Comparison of ENCODE assay signal across 23 mouse cellular contexts in genomic region chr9:113837461-113837860, GRCm38 (mm10).
DNase-seq lines count a peak whose midpoint lies in the region; ATAC-seq and TF ChIP-seq lines count a peak whose summit lies in the region.
"Had no signal": no experiment of that assay in that cellular context is flagged by ENCODE, and none has a peak within 500 bp of the region (broad histone marks: within the 10 kb centered on the region; RNA-seq: fewer than 3 reads in every experiment).

No protein-coding gene starts in this region.

- no peak overlapping the region for H3K9ac ChIP-seq in ES-E14 (ENCODE audit: insufficient read depth, low read depth, low read length, poor library complexity, severe bottlenecking)
- H3K9ac ChIP-seq: forebrain, postnatal 0 days; heart, embryonic 13.5 days; hindbrain, embryonic 15.5 days; intestine, embryonic 15.5 days had no signal

- peak; percentile 73 for ATAC-seq in granulocyte monocyte progenitor cell, adult 5-6 weeks (replicated peaks; ENCODE audit: poor library complexity, severe bottlenecking)
- ATAC-seq: activated CD4-positive, CD25-positive, alpha-beta regulatory T cell, adult 4 months; CD4-positive, CD25-positive, alpha-beta regulatory T cell, adult 4 months; forebrain, embryonic 14.5 days; forebrain, postnatal 0 days; intestine, embryonic 15.5 days had no signal

- peak overlapping the region; percentile 8; the same call in 1 of the 2 replicates for H3K27ac ChIP-seq in ES-E14 (ENCODE audit: insufficient read depth, low read depth, low read length, poor library complexity, severe bottlenecking)
- H3K27ac ChIP-seq: heart, embryonic 10.5 days; heart, embryonic 13.5 days; hindbrain, embryonic 15.5 days; intestine, embryonic 15.5 days had no signal

- in situ Hi-C loops in ES-E14 (cut with MboI; ENCODE audit: low sequenced_read_pairs in 2 of 2, unreplicated experiment in 2 of 2): no loop called here

- H3K9me3 ChIP-seq in ES-E14 (ENCODE audit: control insufficient read depth, insufficient read depth, low read depth, low read length): no peaks in the 10 kb centered on the region
- H3K9me3 ChIP-seq: heart, embryonic 10.5 days; heart, embryonic 13.5 days; hindbrain, embryonic 15.5 days; intestine, embryonic 15.5 days had no signal

- H3K4me3 ChIP-seq in ES-E14 (ENCODE audit: insufficient read depth in 1 of 2, low read depth in 1 of 2, low read length in 2 of 2, poor library complexity in 1 of 2, severe bottlenecking in 1 of 2): no peak overlapping the region
- H3K4me3 ChIP-seq: heart, embryonic 10.5 days; heart, embryonic 13.5 days; hindbrain, embryonic 15.5 days; intestine, embryonic 15.5 days had no signal

- H3K4me1 ChIP-seq in ES-E14 (ENCODE audit: control insufficient read depth in 2 of 2, insufficient read depth in 2 of 2, low read length in 2 of 2, poor library complexity in 1 of 2): no peaks in the 10 kb centered on the region
- H3K4me1 ChIP-seq: heart, embryonic 10.5 days; heart, embryonic 13.5 days; hindbrain, embryonic 15.5 days; intestine, embryonic 15.5 days had no signal

- peaks cover 2% of the 10 kb centered on the region; the same call in 1 of the 2 replicates for H3K36me3 ChIP-seq in ES-E14 (ENCODE audit: control insufficient read depth, insufficient read depth, low read length, poor library complexity, severe bottlenecking)
- H3K36me3 ChIP-seq: intestine, embryonic 15.5 days had no signal

- DNase-seq in ES-E14 (ENCODE audit: low read depth, low spot score) (no peak), adipocyte (ENCODE audit: low spot score) (peak; percentile 10)
- peak; percentile 56 for DNase-seq in retina, postnatal 1 day
- DNase-seq in kidney, postnatal 10 days: no peak
- no peak for DNase-seq in layer of hippocampus, postnatal 25 days (ENCODE audit: extremely low spot score in 1 of 2, low spot score in 1 of 2)
- DNase-seq: adrenal gland, postnatal 10 days; adrenal gland, postnatal 36 days; cerebellum, adult 18-20 months; cerebellum, adult 9-10 months; cerebellum, postnatal 14 days; forebrain, postnatal 0 days; gastrocnemius, postnatal 25 days; heart, adult 18-20 months; heart, postnatal 14 days; heart, postnatal 4 days had no signal

TF ChIP-seq in ES-E14, 5 proteins besides CTCF, POLR2A, EP300 and RAD21:
- no peak for TF ChIP-seq MAFK (IDR thresholded peaks at IDR 0.05; ENCODE audit: insufficient read depth, low read depth, low read length)
- TF ChIP-seq CHD2 (IDR thresholded peaks at IDR 0.05; ENCODE audit: low read depth, low read length): no peak
- TF ChIP-seq HCFC1 (IDR thresholded peaks at IDR 0.05; ENCODE audit: borderline replicate concordance, insufficient read depth, low read length): no peak
- no peak for TF ChIP-seq ZC3H11A (IDR thresholded peaks at IDR 0.05; ENCODE audit: borderline replicate concordance, low read depth, low read length)
- TF ChIP-seq ZNF384 (IDR thresholded peaks at IDR 0.05; ENCODE audit: low read depth, low read length): no peak

Comparison
In these comparisons a context has a peak if more than half of its experiments do, and no peak if none do; other contexts are left out.
1. DNase-seq: peak in adipocyte (single experiment) and retina, postnatal 1 day (single experiment); none in ES-E14 (single experiment), kidney, postnatal 10 days (single experiment) and layer of hippocampus, postnatal 25 days (0 of 2).